Mouse (Mus musculus) heart, embryonic 14.5 days (tissue): ENCODE measurements around the gene Ino80b. TPM values are rescaled to one million over a fixed set of nuclear protein-coding genes. Genes with fewer than 3 reads are reported as not detected.

Experiments used
- ATAC-seq: fragments of 200-750 bp; cut with Nextera tagmentation; 2 replicates; pipeline ENCODE4 v1.8.0; 2017; ENCODE audit warnings: low read depth, moderate TSS enrichment; ENCODE audit not compliant: insufficient number of reproducible peaks, insufficient read depth, low FRiP score
- H3K27ac ChIP-seq, 2 experiments: fragments of 200-500 bp in 1 of 2; fragments of 300-500 bp in 1 of 2; sonication (generic) in 1 of 2; replicated peaks in 1 of 2; 2 replicates each; pipeline ENCODE4 v1.5.1; 2012 to 2014; ENCODE audit warnings: low read depth in 2 of 2, low read length in 2 of 2, control low read depth in 1 of 2, mild to moderate bottlenecking in 1 of 2, mixed read lengths in 1 of 2; ENCODE audit not compliant: control insufficient read depth in 1 of 2, insufficient read depth in 1 of 2
- H3K27me3 ChIP-seq: fragments of 300-500 bp; sonication (generic); 2 replicates; pipeline ENCODE4 v1.6.1; 2014; ENCODE audit warnings: mild to moderate bottlenecking, low read length, control low read depth; ENCODE audit not compliant: control insufficient read depth, insufficient read depth
- H3K36me3 ChIP-seq: fragments of 300-500 bp; sonication (generic); 2 replicates; pipeline ENCODE4 v1.6.1; 2014; ENCODE audit warnings: mild to moderate bottlenecking, control low read depth, low read length, mixed read lengths; ENCODE audit not compliant: control insufficient read depth, insufficient read depth
- H3K4me1 ChIP-seq, 2 experiments: fragments of 200-500 bp in 1 of 2; fragments of 300-500 bp in 1 of 2; sonication (generic) in 1 of 2; 2 replicates each; pipeline ENCODE4 v1.6.1; 2012 to 2014; ENCODE audit warnings: low read length in 2 of 2, control low read depth in 1 of 2, mixed read lengths in 1 of 2; ENCODE audit not compliant: control insufficient read depth in 2 of 2, insufficient read depth in 2 of 2
- H3K4me2 ChIP-seq: fragments of 300-500 bp; sonication (generic); 2 replicates; pipeline ENCODE4 v1.6.1; 2014; ENCODE audit warnings: mild to moderate bottlenecking, low read length
- H3K4me3 ChIP-seq, 2 experiments: fragments of 200-500 bp in 1 of 2; fragments of 300-500 bp in 1 of 2; sonication (generic) in 1 of 2; 2 replicates each; pipeline ENCODE4 v1.5.1; 2012 to 2014; ENCODE audit warnings: low read length in 2 of 2, mild to moderate bottlenecking in 2 of 2, control low read depth in 1 of 2, low read depth in 1 of 2, moderate library complexity in 1 of 2; ENCODE audit not compliant: control insufficient read depth in 1 of 2, insufficient read depth in 1 of 2
- H3K9ac ChIP-seq: fragments of 300-500 bp; sonication (generic); 2 replicates; pipeline ENCODE4 v1.6.1; 2014; ENCODE audit warnings: mild to moderate bottlenecking, low read length
- H3K9me3 ChIP-seq: fragments of 300-500 bp; sonication (generic); 2 replicates; pipeline ENCODE4 v1.6.1; 2016; ENCODE audit warnings: low read length, control low read depth; ENCODE audit not compliant: control insufficient read depth
- WGBS: fragments of 180-500 bp; shearing (Covaris S2); extraction: QIAGEN DNeasy Blood & Tissue Kit; methylation state at CpG from one replicate; pipeline ENCODE4 v1.1.7; 2014; 5-methylcytosine and 5-hydroxymethylcytosine counted together
- polyA plus RNA-seq: library from polyadenylated mRNA; unstranded; fragments of >200 nt; fragmentation: Nextera tagmentation; extraction: Ambion mirVana; gene quantifications from 2 replicates; pipeline ENCODE4 v1.2.1, GENCODE M21; 2014

Ino80b gene
- polyA plus RNA-seq, 1 experiment from 2014 or later, result 11.3 TPM

- Histone ChIP-seq H3K27me3 (no peaks in the 10 kb centered on the region), H3K27ac (no peak overlapping the region), H3K36me3 (peaks cover 12% of the 10 kb centered on the region), H3K4me3 (no peak overlapping the region), H3K4me2 (peak overlapping the region; percentile 100), H3K9ac (peak overlapping the region; percentile 88), H3K4me1 (peaks cover 16 to 20% of the 10 kb centered on the region in 2 experiments), H3K9me3 (no peaks in the 10 kb centered on the region)
- WGBS, result 49% methylated on average over 11 of the region's 11 CpGs
- no peak for ATAC-seq
Measured at GRCm38 (mm10) chr6:83103130-83103650, 22.0 kb downstream of the Ino80b start.

DNA sequence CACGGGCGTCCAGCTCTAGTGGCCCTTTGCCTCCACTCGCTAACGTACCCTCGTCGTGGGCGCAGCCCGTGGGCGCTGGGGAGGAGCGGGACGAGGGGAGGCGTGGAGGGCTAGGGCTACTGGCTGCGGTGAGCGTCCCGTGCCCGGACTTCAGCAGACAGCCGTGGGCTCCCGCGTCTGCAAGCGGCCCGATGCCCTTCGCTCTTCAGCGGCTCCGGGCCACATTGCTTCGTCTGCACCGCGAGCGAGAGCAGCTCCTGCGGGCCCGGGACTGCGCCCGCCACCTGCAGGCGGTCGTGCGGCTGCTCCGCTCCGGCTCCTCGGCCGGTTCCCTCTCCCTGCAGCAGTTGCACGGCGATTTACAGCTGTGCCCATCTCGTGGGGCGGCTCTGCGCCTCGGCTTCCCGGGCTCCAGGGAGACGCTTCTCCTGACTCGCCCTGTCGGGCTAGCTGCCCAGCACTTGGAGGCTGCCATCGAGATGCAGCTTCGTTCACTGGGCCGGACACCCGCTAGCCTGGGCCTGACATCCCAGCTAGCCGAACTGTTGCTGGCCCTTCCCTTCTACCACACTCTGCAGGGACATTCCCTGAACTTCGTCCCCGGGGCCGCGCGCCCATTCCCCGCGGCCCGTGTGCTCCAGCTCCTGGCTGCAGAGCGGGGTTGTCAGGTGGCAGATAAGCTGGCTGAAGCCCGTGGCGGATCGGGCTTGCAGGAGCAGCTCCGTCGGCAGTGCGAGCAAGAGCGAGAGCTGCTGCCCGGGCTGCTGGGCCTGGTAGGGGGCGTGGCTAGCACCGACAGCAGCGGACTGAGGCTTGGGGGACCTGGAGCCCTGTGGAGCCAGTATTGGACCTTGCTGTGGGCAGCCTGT, 23.3 kb downstream of the Ino80b start:
- peak; percentile 75 for ATAC-seq
- under 1% methylated on average over 74 of the region's 74 CpGs for WGBS
- Histone ChIP-seq H3K27me3 (no peaks in the 10 kb centered on the region), H3K4me1 (peaks cover 10 to 13% of the 10 kb centered on the region in 2 experiments; a peak in 3 of 4 replicates), H3K36me3 (peaks cover 8% of the 10 kb centered on the region), H3K27ac (peak overlapping the region; percentile 6 to 80; a peak in 3 of 4 replicates), H3K9ac (peak overlapping the region; percentile 88), H3K4me3 (peak overlapping the region; percentile 62 to 67), H3K9me3 (no peaks in the 10 kb centered on the region), H3K4me2 (peak overlapping the region; percentile 100)

GRCm38 (mm10) chr6:83101316-83101687, 23.9 kb downstream of the Ino80b start, which contains the start of the genes Ccdc142 and Gm42688:
Gene Ccdc142 (plus strand): TSS chr6:83101601.
Gene Gm42688 (plus strand): TSS chr6:83101617.
- H3K9me3 ChIP-seq, result no peaks in the 10 kb centered on the region
- no peaks in the 10 kb centered on the region for H3K27me3 ChIP-seq
- H3K27ac ChIP-seq, result peak within 1 kb of the TSS; percentile 6 to 80; a peak in 3 of 4 replicates
- peak; percentile 68 for ATAC-seq
- peaks cover 3% of the 10 kb centered on the region; the same call in 1 of the 2 replicates for H3K36me3 ChIP-seq
- H3K4me2 ChIP-seq, result peak within 1 kb of the TSS; percentile 100
- WGBS, result 2% methylated on average over 25 of the region's 25 CpGs
- peaks cover 10 to 13% of the 10 kb centered on the region in 2 experiments; a peak in 3 of 4 replicates for H3K4me1 ChIP-seq
- H3K4me3 ChIP-seq, result peak within 1 kb of the TSS; percentile 62 to 67
- peak within 1 kb of the TSS; percentile 88 for H3K9ac ChIP-seq

DNA sequence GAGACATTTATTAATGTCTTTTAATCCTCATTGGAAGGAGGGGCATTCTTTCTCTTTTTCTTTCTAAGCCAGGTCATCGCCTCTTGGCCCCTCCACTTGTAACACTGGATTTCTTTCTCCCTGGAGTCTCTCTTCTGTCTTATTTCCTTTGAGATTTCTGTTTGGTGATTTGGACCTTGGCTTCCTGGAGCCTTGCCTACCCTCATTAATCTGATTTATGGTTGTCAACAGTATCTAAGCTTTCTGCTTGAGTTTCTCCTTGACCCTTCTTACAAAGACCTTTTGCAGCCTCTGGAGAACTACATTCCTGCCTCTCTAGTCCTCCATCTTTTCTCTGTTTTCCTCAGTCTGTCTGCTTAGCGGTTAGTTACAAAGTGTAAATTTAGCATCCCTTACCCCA, 26.8 kb downstream of the Ino80b start:
- H3K4me2 ChIP-seq, result no peak overlapping the region
- H3K4me1 ChIP-seq, result peaks cover 10 to 12% of the 10 kb centered on the region in 2 experiments; a peak in 3 of 4 replicates
- H3K9me3 ChIP-seq, result no peaks in the 10 kb centered on the region
- H3K36me3 ChIP-seq, result peaks cover under 1% of the 10 kb centered on the region; the same call in 1 of the 2 replicates
- H3K27me3 ChIP-seq, result no peaks in the 10 kb centered on the region; the same call in 1 of the 2 replicates
- no peak overlapping the region for H3K27ac ChIP-seq
- no peak overlapping the region for H3K9ac ChIP-seq
- no peak for ATAC-seq
- WGBS, result 55% methylated on average over 2 of the region's 2 CpGs
- H3K4me3 ChIP-seq, result no peak overlapping the region

DNA sequence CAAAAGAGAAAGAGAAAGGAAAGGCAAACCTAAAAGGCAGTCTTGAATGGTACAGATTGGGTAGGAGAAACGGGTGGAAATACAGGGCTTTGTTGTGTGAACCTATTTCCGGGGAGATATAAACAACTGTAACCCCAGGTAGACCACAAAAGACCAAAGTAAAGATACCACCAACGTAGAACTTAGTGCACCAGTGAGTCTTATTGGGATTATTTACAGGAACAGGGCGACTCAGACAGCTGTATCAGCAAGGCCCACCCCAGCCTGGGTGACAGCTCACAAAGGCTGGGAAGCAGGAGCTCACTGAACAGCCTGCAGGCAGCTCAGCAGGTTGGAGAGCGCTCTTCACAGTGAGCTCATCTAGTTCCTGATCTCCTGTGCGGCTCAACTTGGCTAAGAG, 29.3 kb downstream of the Ino80b start:
- H3K4me3 ChIP-seq, result no peak overlapping the region
- H3K9me3 ChIP-seq, result no peaks in the 10 kb centered on the region
- 0 out of 4 replicates have a peak, but pooled peaks cover 0 to 2% of the 10 kb centered on the region in 2 experiments for H3K4me1 ChIP-seq
- H3K36me3 ChIP-seq, result no peaks in the 10 kb centered on the region
- 41% methylated on average over 6 of the region's 6 CpGs for WGBS
- no peak overlapping the region for H3K9ac ChIP-seq
- H3K4me2 ChIP-seq, result no peak overlapping the region
- H3K27me3 ChIP-seq, result peaks cover 5% of the 10 kb centered on the region; the same call in 1 of the 2 replicates
- no peak overlapping the region for H3K27ac ChIP-seq
- ATAC-seq, result no peak

DNA sequence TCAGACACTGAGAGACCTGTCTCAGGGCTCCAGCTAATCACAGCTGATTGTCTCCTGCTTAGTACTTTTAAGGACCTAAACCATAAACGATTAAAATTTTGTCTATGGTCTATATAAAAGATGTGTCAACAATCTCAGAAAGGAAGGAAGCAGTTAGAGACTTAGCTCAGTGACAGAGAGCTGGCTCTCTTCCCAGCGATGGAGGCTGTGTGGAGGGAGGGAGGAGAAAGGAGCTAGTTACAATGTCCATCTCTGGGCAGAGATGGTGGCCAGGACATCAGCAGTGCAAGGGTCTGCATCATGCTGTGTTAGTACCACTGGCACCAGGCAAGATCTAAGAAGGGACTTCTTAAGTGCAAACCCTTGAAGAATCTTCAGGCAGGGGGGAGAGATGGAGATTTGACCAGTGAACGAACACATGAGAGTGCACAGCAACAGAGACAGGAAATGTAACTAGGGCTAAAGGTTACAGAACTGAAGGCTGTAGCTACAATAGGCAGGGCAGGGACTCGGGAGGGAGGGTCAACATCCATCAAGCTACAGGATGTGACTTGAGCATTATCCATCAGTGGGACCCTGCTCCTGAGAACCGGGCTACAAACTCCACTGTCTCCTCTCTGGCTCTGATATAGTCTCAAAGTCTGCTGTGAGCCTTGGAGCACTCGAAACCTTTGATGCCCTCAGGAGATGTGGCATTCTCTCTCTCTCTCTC, 32.7 kb downstream of the Ino80b start:
- Histone ChIP-seq H3K27me3 (peaks cover 38% of the 10 kb centered on the region), H3K4me1 (peaks cover 2 to 3% of the 10 kb centered on the region in 2 experiments; a peak in 2 of 4 replicates), H3K4me2 (no peak overlapping the region), H3K9me3 (no peaks in the 10 kb centered on the region), H3K36me3 (no peaks in the 10 kb centered on the region), H3K9ac (no peak overlapping the region), H3K27ac (no peak overlapping the region), H3K4me3 (no peak overlapping the region)
- 35% methylated on average over 6 of the region's 6 CpGs for WGBS
- ATAC-seq, result no peak

DNA sequence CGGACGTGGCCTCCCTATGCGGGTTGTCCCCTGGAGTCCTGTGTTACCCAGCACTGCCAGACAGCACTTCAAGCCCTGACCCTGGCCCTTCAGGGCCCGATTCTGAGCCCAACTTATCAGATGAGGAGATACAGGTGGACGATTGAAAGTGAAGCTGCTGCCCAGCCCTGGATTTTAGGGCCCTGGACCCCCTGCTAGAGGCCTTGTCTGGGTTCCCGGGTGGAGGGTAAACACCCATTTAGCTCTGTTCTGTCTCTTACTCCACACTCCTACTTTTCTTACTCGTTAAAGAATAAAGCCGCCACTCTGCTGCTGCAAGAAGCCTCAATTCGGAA, 37.3 kb downstream of the Ino80b start:
- ATAC-seq, result no peak
- Histone ChIP-seq H3K27ac (no peak overlapping the region), H3K9ac (no peak overlapping the region), H3K9me3 (no peaks in the 10 kb centered on the region), H3K4me3 (peak overlapping the region; percentile 26 to 28), H3K4me2 (peak overlapping the region; percentile 57), H3K27me3 (peaks cover 81% of the 10 kb centered on the region), H3K36me3 (no peaks in the 10 kb centered on the region), H3K4me1 (peaks cover 7 to 18% of the 10 kb centered on the region in 2 experiments; a peak in 3 of 4 replicates)
- WGBS, result 13% methylated on average over 9 of the region's 9 CpGs
